Mouse (Mus musculus): ENCODE results near the gene BC030867.

The BC030867 gene

GRCm38 (mm10) chr11:102248630-102249230 lies at the start of gene BC030867:
Gene BC030867 (plus strand): TSS chr11:102248882.
- peak; percentile 87 for DNase-seq

GRCm38 (mm10) chr11:102199856-102200255 lies 48.8 kb upstream of the BC030867 start:
- DNase-seq: peak; percentile 23

- peak; percentile 29 for DNase-seq
These were observed 47.3 kb upstream of the BC030867 start for GRCm38 (mm10) chr11:102201408-102201821.

GRCm38 (mm10) chr11:102206481-102206880 lies 42.2 kb upstream of the BC030867 start:
- no peak for DNase-seq

DNA sequence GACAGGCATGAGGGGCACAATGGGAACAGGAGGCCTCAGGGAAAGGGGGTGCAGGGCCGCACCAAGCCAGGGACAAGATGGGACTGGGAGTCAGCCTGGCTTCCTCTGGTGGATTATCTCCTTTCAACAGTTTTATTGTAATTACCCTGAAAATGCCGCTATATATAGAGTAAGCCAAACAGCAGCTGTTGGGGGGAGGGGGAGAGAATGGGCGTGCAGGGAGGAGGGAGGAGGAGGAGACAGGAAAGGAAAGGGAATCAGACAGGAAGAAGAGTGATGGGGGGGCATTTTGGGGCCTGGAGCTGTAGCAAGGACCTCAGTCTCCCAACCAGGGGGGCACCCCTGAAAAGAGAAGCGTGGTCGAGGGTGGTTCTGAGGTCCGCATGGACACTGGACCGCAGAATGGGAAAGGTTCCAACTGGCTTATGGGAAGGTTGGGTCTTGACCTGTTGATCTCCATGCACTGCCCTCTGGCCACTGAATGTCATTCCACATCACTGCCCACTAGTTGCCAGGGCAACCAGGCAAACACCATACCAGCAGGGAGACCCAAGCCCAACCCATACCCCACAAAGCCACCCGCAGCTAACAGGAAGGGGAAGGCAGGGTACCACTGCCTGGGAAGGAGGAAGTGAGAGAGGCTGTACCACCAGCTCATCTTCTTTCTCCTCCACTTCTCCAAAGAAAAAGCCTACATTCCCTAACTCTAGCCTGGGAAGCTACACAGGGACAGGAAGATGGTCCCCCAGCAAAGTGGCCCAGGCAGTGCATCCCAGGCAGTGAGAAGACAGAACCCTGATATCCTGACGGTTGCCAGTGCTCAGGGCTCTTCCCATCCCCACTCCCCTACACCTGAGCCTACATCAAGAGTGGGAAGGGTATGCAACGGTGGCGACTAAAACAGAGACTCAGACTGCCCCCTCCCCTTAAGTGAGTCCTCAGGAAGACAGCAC lies 40.6 kb upstream of the BC030867 start:
- no peak for DNase-seq

DNA sequence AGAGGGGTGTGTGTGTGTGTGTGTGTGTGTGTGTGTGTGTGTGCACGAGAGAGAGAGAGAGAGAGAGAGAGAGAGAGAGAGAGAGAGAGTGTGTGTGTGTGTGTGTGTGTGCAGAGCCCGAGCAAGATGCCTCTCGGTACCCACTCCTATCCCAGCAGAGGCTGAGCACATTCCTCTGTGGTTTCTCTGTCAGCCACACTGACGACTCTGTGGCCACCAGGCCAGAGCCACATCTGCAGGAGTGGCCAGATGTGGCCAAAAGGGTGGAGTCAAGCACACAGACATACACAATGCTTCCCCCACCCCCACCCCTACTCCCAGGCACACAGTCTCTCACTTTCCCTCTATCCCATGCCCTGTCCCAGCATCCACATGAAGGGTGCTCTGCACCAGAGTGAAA lies 39.8 kb upstream of the BC030867 start:
- DNase-seq: no peak

- peak; percentile 89 for DNase-seq
These were observed 38.9 kb upstream of the BC030867 start for GRCm38 (mm10) chr11:102209742-102210141.

DNA sequence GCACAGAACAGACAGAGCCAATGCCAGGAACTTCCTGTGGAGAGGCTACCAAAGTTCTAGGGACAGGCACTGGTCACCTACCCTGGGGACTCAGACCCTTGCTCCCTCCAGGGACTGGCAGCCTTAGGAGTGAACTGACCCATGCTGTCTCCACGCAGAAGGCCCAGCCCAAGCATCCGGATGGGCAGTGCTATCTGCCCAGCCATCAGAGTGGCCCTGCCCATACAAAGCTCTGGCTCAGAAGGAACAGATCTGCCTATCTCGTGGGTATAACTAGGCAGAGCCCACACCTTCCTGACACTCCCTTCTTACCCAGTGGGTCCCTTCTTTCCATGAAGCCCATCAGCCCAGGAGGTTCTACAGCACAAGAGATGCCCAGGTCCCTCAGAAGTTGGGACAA lies 38.5 kb upstream of the BC030867 start:
- DNase-seq: peak; percentile 46

GRCm38 (mm10) chr11:102211011-102211410 lies 37.7 kb upstream of the BC030867 start:
- peak; percentile 14 for DNase-seq

DNA sequence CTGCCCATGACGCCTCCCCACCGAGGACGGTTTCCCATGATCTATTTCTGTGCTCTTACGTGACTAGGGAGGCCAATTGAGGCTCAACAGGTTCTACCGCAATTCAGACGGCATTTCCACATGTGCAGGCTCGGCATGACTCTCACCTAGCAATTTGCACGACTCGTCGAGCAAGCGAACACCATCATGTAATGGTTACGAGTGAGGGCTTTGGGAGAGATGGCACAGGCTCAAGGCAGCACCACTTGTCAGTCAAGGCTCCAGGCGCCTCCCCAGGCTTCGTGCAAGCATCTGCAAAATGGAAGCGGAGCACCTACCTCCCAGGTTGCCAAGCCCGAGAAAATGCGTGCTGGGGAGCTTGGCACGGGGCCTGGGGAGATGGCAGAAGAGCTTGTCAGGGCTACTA lies 36.7 kb upstream of the BC030867 start:
- peak; percentile 64 for DNase-seq

DNA sequence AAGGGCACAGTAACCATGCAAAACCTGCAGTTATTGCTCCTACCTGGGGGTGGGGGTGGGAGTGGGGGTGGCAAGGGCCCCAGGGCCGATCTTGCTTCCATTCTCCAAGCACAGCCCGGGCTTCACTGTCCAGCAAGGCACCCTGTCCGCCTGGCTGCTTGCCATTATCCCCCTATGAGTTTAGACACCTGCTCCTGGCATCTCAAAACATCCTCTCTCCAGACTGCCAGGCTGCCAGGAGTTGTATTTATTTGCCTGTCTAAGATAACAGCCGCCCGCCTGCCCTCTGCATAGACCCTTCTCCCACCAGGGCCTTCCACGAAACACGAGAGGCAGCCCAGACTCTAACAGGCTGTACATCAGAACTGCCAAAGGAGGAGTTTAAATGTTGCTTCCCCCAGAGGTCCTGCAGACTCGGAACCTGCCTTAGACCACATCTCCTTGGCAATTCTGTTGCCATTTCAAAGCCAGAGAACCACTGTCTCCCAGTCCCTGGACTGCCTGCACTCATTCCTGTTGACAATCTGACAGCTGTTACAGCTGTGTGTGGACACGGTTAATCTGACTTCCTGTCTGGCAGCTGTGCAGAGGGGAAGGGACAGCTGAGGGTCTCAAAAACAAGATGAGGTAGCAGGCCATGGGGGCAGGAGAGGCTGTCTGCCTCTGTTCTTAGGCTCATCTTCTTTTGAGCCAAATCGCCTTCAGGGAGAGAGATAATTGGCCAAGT lies 34.1 kb upstream of the BC030867 start:
- DNase-seq: peak; percentile 68

DNA sequence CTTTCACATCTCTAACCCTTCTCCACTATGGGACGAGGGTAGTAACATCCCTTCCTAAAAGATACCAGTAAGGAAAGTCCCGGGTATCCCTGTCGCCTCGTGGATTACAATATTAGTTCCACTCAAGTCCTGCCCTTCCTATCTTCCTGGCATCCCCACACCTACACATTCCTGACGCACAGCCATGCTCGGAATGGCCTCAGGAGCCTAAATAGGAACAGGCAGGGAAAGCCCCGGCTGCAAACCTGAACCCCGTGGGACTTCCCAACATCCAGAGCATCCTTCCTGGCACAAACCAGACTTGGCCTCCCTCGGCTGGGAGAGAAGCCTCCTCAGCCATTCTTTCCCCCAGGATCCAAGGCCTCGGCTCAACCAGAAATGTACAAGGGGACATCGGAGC lies 33.2 kb upstream of the BC030867 start:
- peak; percentile 33 for DNase-seq

GRCm38 (mm10) chr11:102216056-102216885 lies 32.4 kb upstream of the BC030867 start:
- DNase-seq: peak; percentile 69

GRCm38 (mm10) chr11:102216886-102217240 lies 31.8 kb upstream of the BC030867 start:
- peak; percentile 57 for DNase-seq

GRCm38 (mm10) chr11:102217396-102217795 lies 31.3 kb upstream of the BC030867 start:
- DNase-seq: peak; percentile 74

DNA sequence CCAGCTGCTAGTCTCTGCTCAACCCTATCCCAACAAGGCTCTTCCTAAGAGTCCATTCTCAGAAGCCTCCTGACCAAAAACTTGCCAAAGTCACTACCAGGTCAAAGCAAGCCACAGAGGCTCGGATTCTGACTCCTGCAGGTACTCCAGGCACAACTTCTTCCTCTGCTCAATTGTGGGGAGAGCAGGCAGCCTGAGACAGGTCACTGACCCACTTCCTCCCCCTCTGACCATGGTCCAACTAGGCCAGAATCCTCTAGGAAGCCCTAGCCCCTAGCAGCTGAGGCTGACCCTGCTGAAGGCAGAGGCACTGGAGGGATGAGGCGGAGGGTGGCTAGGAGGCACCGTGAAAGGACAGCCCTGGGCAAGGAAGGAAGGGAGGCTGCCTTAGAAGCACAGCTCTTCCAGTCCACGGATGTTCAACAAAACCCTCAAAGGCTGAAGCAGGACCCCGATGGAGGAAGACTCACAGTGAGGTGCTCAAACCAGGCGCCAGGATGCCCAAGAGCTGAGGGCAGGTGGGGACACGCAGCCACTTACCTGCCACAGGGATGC lies 30.7 kb upstream of the BC030867 start:
- peak; percentile 58 for DNase-seq

DNA sequence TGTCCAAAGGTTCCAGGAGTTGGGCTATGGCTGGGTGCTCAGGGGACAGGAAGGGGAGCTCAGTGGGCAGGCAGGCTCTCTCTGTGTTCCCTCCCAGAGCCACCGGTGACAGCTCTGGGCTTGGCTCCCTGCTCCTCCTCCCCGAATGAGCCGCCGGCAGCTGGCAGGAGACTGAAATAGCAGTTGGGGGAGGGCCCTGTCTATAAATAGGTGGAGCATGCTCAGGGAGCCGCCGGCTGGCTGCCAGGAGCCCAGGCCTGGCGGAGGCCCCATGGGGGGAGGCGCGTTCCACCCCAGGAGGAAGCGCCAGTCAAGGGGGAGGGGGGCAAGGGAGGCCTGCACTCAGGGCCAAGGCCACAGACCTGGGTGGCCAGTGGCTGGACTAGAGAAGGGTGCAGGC lies 29.9 kb upstream of the BC030867 start:
- DNase-seq: peak; percentile 96

DNA sequence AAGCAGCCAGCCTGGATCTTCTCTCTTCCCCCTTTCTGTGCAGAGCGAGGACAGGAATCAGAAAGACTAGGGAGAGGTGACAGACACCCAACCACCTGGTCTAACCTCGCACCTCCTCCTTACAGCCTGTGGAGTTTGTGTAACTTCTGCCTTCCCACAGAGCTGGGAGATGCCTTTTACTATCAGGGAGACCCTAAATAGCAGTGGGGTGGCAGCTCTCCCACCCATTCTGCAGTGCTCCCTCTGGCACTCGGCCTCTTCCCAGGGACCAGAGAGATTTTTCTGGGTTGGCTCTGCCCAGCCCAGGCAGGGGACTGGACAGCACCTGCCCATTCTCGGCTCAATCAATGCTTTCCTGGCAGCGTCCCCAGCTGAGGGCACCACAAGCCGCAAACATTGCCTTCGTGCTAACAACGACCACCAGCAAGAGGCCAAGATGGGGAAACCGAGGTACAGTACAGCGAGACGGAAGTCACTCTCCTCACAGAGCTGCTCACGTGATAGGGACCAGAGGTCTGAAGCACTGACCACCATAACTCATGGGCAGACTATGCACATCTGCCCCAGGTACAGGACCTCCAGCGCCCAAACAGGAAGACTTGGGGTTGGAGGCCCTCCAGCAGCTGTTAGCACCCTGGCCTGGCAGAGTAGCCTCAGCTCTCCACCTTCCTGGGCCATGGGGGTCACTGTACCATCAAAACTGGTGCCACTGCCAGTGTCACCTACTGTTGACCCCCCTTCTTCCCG lies 29.3 kb upstream of the BC030867 start:
- DNase-seq: peak; percentile 81

DNA sequence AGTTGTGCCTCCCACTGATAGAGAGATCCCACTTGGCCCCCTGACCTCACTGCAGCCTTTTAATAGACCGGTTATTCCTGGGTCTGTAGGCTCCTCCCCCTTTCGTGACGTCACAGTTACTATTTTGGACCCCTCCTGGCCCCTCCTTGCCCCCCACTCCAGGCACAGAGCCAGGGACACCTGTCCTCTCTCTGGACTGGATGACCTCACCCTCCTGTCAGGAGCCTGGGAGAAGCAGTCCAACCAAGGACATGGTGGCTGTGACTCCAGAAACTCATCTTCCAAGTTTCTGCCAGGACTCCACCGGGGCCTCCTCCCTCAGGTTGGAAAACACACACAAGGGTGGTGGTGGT lies 28.7 kb upstream of the BC030867 start:
- peak; percentile 80 for DNase-seq

- DNase-seq: peak; percentile 62
These were observed 28.2 kb upstream of the BC030867 start for GRCm38 (mm10) chr11:102220451-102220850.

GRCm38 (mm10) chr11:102221243-102221953 lies 27.3 kb upstream of the BC030867 start:
- peak; percentile 43 for DNase-seq
